Mouse (Mus musculus) thymus, adult 2 months (tissue): ENCODE measurements around the gene Efhd1. TPM values are rescaled to one million over a fixed set of nuclear protein-coding genes. Genes with fewer than 3 reads are reported as not detected.

Experiments used
- DNase-seq: peaks from one replicate; pipeline ENCODE4 v3.0.0; 2021
- H3K27ac ChIP-seq: fragments of 200-500 bp; 2 replicates; pipeline ENCODE4 v1.5.1; 2012; ENCODE audit warnings: low read length, control low read depth; ENCODE audit not compliant: control insufficient read depth, insufficient read depth
- H3K27me3 ChIP-seq: fragments of 200-500 bp; 2 replicates; pipeline ENCODE4 v1.6.1; 2012; ENCODE audit warnings: mild to moderate bottlenecking, low read length, moderate library complexity, mixed read lengths; ENCODE audit not compliant: control insufficient read depth, insufficient read depth
- H3K36me3 ChIP-seq: fragments of 200-500 bp; 2 replicates; pipeline ENCODE4 v1.6.1; 2012; ENCODE audit warnings: mild to moderate bottlenecking, low read length, moderate library complexity; ENCODE audit not compliant: control insufficient read depth, insufficient read depth
- H3K4me1 ChIP-seq: fragments of 200-500 bp; replicated peaks from 2 replicates; pipeline ENCODE4 v1.6.1; 2012; ENCODE audit warnings: low read length; ENCODE audit not compliant: control insufficient read depth, insufficient read depth
- H3K4me3 ChIP-seq: fragments of 200-500 bp; 2 replicates; pipeline ENCODE4 v1.5.1; 2012; ENCODE audit warnings: mild to moderate bottlenecking, low read length, control low read depth, moderate library complexity; ENCODE audit not compliant: control insufficient read depth, insufficient read depth
- CTCF ChIP-seq: fragments of 200-500 bp; IDR thresholded peaks from 2 replicates; pipeline ENCODE4 v1.5.1; 2012; ENCODE audit warnings: mild to moderate bottlenecking, control low read depth, low read length, moderate library complexity, borderline replicate concordance; ENCODE audit not compliant: control insufficient read depth, poor library complexity, insufficient read depth; ENCODE audit errors: extremely low read depth
- POLR2A ChIP-seq: fragments of 200-500 bp; IDR thresholded peaks from 2 replicates; pipeline ENCODE4 v1.6.1; 2012; ENCODE audit warnings: mild to moderate bottlenecking, low read length, control low read depth, moderate library complexity; ENCODE audit not compliant: control insufficient read depth, poor library complexity, insufficient read depth; ENCODE audit errors: extremely low read depth
- WGBS: fragments of 180-500 bp; shearing (Covaris S2); methylation state at CpG from one replicate; pipeline ENCODE4 v1.1.7; 2018; 5-methylcytosine and 5-hydroxymethylcytosine counted together
- polyA plus RNA-seq: library from polyadenylated mRNA; depleted of rRNA; stranded (reverse); fragments of >200 nt; gene quantifications from 2 replicates; pipeline ENCODE4 v1.2.3, GENCODE M21; 2012; rRNA removed

The Efhd1 gene
- polyA plus RNA-seq, 1 experiment: 2.5 TPM

DNA sequence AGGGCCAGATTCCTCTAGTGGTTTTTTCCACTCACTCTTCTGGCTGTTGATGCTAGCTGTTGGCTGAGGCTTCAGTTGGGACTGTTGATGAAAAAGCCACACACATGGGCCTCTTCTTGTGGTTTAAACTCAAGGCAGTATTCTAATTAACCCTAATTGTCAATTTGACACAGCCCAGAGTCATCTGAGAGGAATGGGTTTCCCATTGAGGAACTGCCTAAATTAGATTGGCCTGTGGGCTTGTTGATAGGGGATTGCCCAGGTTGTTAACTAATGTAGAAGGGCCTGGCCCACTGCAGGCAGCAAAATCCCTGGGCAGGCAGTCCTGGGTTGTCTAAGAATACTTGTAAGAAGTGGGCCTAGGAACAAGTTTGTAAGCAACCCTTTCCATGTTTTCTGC, 60.5 kb downstream of the Efhd1 start:
- no peak overlapping the region for H3K4me3 ChIP-seq
- no peaks in the 10 kb centered on the region for H3K27me3 ChIP-seq
- no peak overlapping the region for H3K27ac ChIP-seq
- TF ChIP-seq CTCF: no peak
- no peak for TF ChIP-seq POLR2A
- H3K4me1 ChIP-seq: no peaks in the 10 kb centered on the region
- no peak for DNase-seq
- no peaks in the 10 kb centered on the region for H3K36me3 ChIP-seq

DNA sequence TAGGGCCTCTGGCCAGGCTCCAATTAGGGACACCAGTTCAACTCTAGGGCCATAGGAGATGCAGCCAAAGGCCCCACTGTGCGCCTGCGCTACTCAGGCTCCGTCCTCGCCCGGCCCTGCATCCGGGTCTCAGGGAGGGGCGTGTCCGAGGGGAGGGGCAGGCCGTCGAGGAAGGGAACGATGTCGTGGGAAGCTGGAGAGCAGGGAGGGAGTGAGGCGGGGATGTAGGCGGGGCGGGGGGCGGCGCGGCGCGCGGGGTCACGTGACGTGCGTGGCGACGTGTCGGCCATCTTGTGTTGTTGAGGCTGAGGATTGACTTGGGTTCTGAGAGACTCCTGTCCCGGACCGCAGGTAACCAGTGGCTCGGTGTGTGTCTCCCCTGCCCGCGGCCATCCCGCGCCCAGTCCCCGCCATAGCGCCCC, 62.6 kb downstream of the Efhd1 start, which contains the start of gene Gigyf2:
Gene Gigyf2 (plus strand): TSS at position 257 of the 422 bp plus-strand sequence.
- Histone ChIP-seq H3K4me1 (no peaks in the 10 kb centered on the region), H3K27ac (no peak within 1 kb of the TSS), H3K27me3 (no peaks in the 10 kb centered on the region), H3K4me3 (peak within 1 kb of the TSS; percentile 94), H3K36me3 (no peaks in the 10 kb centered on the region)
- 0 out of 2 replicates have a peak, but pooled peaks have one; percentile 48 for TF ChIP-seq POLR2A
- no peak for TF ChIP-seq CTCF
- under 1% methylated on average over 36 of the region's 36 CpGs for WGBS
- DNase-seq: peak; percentile 96

DNA sequence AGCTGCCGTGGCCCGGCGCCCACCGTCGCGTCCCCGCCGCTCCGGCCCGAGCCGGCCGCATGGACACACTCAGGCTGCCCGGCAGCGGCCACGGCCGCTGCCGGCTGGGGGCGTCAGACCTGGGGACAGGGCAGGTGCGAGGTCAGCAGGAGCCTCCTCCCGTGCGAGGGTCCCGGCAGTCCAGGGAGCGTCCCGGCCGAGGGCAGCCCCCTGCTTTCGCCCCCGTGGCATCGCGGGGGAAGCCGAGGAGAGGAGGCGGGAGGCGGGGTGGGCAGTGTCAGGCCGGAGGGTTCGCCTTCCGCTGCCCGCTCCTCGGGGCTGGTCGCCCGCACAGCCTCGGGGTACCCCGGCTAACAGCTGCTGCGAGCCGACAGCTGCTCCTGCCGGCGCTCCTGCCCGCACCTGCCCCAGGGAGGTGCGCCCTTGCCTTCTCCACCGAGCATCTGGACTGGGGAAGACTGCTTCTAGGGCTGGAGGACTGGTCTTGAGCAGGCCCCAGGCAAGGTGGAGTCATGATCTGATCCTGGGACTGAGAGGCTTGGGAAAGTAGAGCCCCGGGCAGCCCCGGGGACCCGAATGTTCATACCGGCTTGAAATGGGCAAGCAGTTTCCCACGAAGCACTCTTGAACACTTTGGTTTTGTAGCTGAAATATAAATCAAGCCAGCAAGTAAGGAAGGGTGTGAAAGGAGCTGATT, 63.1 kb downstream of the Efhd1 start:
- no peaks in the 10 kb centered on the region for H3K4me1 ChIP-seq
- H3K27ac ChIP-seq: no peak overlapping the region
- H3K36me3 ChIP-seq: no peaks in the 10 kb centered on the region
- DNase-seq: no peak
- peak overlapping the region; percentile 94 for H3K4me3 ChIP-seq
- no peak for TF ChIP-seq CTCF
- no peak for TF ChIP-seq POLR2A
- WGBS: under 1% methylated on average over 52 of the region's 53 CpGs
- no peaks in the 10 kb centered on the region for H3K27me3 ChIP-seq

DNA sequence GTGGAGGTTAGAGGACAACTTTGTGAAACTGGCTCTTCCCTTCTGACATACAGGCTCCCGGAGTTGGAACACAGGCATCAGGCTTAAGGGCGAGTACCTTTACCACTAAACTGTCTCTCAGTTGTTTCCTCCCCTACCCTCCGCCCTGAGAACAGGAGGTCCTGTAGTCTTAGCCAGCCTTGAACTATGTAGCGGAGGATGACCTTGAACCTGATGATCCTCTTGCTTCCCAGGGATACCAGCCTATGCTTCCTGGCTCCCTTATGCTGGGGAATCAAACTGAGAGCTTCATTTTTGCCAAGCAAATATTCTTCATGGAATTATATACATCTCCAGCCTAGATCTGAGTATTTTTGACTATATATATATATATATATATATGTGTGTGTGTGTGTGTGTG, 67.6 kb downstream of the Efhd1 start:
- no peak for DNase-seq
- Histone ChIP-seq H3K27ac (no peak overlapping the region), H3K27me3 (no peaks in the 10 kb centered on the region), H3K36me3 (peaks cover 12% of the 10 kb centered on the region; the same call in 1 of the 2 replicates), H3K4me1 (no peaks in the 10 kb centered on the region), H3K4me3 (no peak overlapping the region)
- TF ChIP-seq POLR2A: no peak
- no peak for TF ChIP-seq CTCF
- WGBS: 97% methylated on average over 4 of the region's 4 CpGs

DNA sequence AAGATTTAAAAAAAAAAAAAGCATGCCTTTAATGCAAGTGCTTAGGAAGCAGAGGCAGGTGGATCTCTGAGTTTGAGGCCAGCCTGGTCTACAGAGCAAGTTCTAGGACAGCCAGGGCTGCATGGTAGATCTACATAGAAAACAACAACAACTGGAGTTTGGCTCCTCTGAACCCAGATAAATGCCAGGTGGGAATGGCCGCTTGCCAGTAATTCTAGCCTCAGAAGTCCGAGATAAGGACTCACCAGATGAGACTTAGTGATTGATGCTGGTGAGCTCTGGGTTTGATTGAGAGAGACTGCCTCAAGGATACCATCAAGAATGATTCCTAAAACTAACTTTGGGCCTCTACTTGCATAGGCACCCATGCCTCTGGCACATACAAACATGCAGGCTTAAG, 86.4 kb downstream of the Efhd1 start:
- no peaks in the 10 kb centered on the region for H3K4me1 ChIP-seq
- peaks cover 10% of the 10 kb centered on the region for H3K36me3 ChIP-seq
- WGBS: 95% methylated on average over 2 of the region's 2 CpGs
- no peak for TF ChIP-seq CTCF
- no peak for TF ChIP-seq POLR2A
- no peak overlapping the region for H3K27ac ChIP-seq
- H3K27me3 ChIP-seq: no peaks in the 10 kb centered on the region
- no peak overlapping the region for H3K4me3 ChIP-seq
- DNase-seq: no peak

DNA sequence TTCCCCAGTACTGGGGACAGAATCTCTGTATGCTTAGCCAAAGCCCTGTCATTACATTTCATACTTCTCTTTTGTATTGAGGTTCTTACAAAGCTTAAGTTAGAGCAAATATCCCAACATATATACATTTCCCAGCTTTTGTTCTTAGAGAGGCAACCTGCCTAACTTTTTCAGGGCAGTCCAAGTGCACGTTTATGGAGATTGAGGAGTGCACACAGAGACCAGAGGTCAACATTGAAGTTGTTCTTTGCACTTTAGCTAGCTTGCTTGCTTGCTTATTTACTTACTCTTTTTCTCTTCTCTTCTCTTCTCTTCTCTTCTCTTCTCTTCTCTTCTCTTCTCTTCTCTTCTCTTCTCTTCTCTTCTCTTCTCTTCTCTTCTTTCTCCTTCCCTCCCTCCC, 96.1 kb downstream of the Efhd1 start:
- 94% methylated on average over 1 of the region's 1 CpGs for WGBS
- no peak for DNase-seq
- TF ChIP-seq CTCF (no peak), POLR2A (no peak)

More for the DNA sequence above, 96.1 kb downstream of the Efhd1 start:
- H3K4me1 ChIP-seq: no peaks in the 10 kb centered on the region
- H3K27ac ChIP-seq: no peak overlapping the region
- no peaks in the 10 kb centered on the region for H3K27me3 ChIP-seq
- H3K36me3 ChIP-seq: peaks cover 10% of the 10 kb centered on the region
- H3K4me3 ChIP-seq: no peak overlapping the region

Other genes with a start within 250 kb of the Efhd1 start
- 0.53 and 0.83 TPM in 2 replicates for gene Alppl2, start 174.4 kb upstream of the Efhd1 start, polyA plus RNA-seq
- gene Alpi, start 162.8 kb upstream of the Efhd1 start, polyA plus RNA-seq: 0.63 and 0.88 TPM in 2 replicates
- 0.62 and 0.64 TPM in 2 replicates for gene Akp3, start 139.4 kb upstream of the Efhd1 start, polyA plus RNA-seq
- gene Ecel1, start 107.8 kb upstream of the Efhd1 start, polyA plus RNA-seq: 1.7 and 2.4 TPM in 2 replicates
- gene Prss56, start 81.0 kb upstream of the Efhd1 start, polyA plus RNA-seq: 0.10 and 0.23 TPM in 2 replicates
- 0.09 TPM in 1 of 2 replicates, not detected in the other for gene Chrnd, start 73.8 kb upstream of the Efhd1 start, polyA plus RNA-seq
- gene Chrng, start 59.7 kb upstream of the Efhd1 start, polyA plus RNA-seq: 0.15 and 0.27 TPM in 2 replicates
- gene Eif4e2, start 50.4 kb upstream of the Efhd1 start, polyA plus RNA-seq: 41.9 and 45.0 TPM in 2 replicates
- gene Gigyf2, start 62.6 kb downstream of the Efhd1 start, polyA plus RNA-seq: 47.2 and 47.3 TPM in 2 replicates
- not detected in 2 replicates for gene Kcnj13, start 130.4 kb downstream of the Efhd1 start, polyA plus RNA-seq
- gene Snorc, start 205.9 kb downstream of the Efhd1 start, polyA plus RNA-seq: 0.30 and 0.52 TPM in 2 replicates
- 4.0 and 6.9 TPM in 2 replicates for gene Neu2, start 245.5 kb downstream of the Efhd1 start, polyA plus RNA-seq